Mouse (Mus musculus): ENCODE measurements around the gene Zfp617. TPM values are rescaled to one million over a fixed set of nuclear protein-coding genes. Genes with fewer than 3 reads are reported as not detected.

Gene Zfp617
- polyA plus RNA-seq, 1 experiment from 2014 or later: 32.3 TPM

Other genes starting within 250 kb of the Zfp617 start
- 13.0 and 15.8 TPM in 2 replicates for gene Unc13a, start 236.9 kb upstream of the Zfp617 start, polyA plus RNA-seq (2015; fragmentation: Nextera tagmentation; extraction: Ambion mirVana)
- 1.6 and 1.7 TPM in 2 replicates for gene Jak3, start 232.3 kb upstream of the Zfp617 start, polyA plus RNA-seq (2015; fragmentation: Nextera tagmentation; extraction: Ambion mirVana)
- gene Insl3, start 219.4 kb upstream of the Zfp617 start, polyA plus RNA-seq (2015; fragmentation: Nextera tagmentation; extraction: Ambion mirVana): 0.47 TPM in 1 of 2 replicates, not detected in the other
- 0.33 and 0.44 TPM in 2 replicates for gene B3gnt3, start 206.8 kb upstream of the Zfp617 start, polyA plus RNA-seq (2015; fragmentation: Nextera tagmentation; extraction: Ambion mirVana)
- gene Fcho1, start 182.9 kb upstream of the Zfp617 start, polyA plus RNA-seq (2015; fragmentation: Nextera tagmentation; extraction: Ambion mirVana): 39.6 and 47.2 TPM in 2 replicates
- gene Zfp709, start 26.6 kb upstream of the Zfp617 start, polyA plus RNA-seq (2015; fragmentation: Nextera tagmentation; extraction: Ambion mirVana): 5.7 and 6.2 TPM in 2 replicates
- gene Zfp882, start within 50 bp of the Zfp617 start, polyA plus RNA-seq (2015; fragmentation: Nextera tagmentation; extraction: Ambion mirVana): 15.1 and 18.7 TPM in 2 replicates
- 23.3 and 24.0 TPM in 2 replicates for gene Zfp961, start 42.4 kb downstream of the Zfp617 start, polyA plus RNA-seq (2015; fragmentation: Nextera tagmentation; extraction: Ambion mirVana)
- gene Cyp4f18, start 101.0 kb downstream of the Zfp617 start, polyA plus RNA-seq (2015; fragmentation: Nextera tagmentation; extraction: Ambion mirVana): 0.57 and 0.84 TPM in 2 replicates
- gene Olfr372, start 132.6 kb downstream of the Zfp617 start, polyA plus RNA-seq (2015; fragmentation: Nextera tagmentation; extraction: Ambion mirVana): not detected in 2 replicates
- gene Olfr373, start 174.5 kb downstream of the Zfp617 start, polyA plus RNA-seq (2015; fragmentation: Nextera tagmentation; extraction: Ambion mirVana): not detected in 2 replicates
- not detected in 2 replicates for gene Olfr374, start 198.4 kb downstream of the Zfp617 start, polyA plus RNA-seq (2015; fragmentation: Nextera tagmentation; extraction: Ambion mirVana)
- 308 and 315 TPM in 2 replicates for gene Tpm4, start 226.3 kb downstream of the Zfp617 start, polyA plus RNA-seq (2015; fragmentation: Nextera tagmentation; extraction: Ambion mirVana)